Mouse (Mus musculus): ENCODE data around the gene Hebp2. TPM values are rescaled to one million over a fixed set of nuclear protein-coding genes. Genes with fewer than 3 reads are reported as not detected.

The Hebp2 gene
- not detected for polyA plus RNA-seq (2017; shearing (Covaris generic))

DNA sequence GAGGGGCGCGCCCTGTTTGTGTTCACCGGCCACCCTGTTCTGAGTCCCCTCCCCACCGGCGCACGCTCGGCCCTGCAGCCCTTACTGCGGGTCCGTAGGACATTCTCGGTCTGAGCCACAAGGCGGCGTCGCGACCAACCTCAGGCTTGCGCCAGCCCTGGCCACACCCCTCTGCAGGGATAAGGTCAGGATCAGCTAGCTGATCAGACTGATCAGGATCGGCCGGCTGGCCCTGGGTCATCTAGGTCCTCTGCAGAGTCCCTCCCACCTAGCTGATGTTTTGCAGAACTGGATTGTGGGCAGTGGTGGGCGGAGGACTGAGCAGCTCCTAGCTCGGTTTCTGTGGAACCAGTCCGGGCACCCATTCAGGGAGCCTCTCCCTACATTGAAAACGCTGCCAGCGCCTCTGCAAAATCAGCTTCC, at the start of gene Hebp2:
TSS of gene Hebp2 (minus strand) at position 264 of the 423 bp plus-strand sequence.

Other genes starting within 250 kb of the Hebp2 start
- 1.3 TPM for gene Nhsl1, start 227.1 kb downstream of the Hebp2 start, polyA plus RNA-seq (2017; shearing (Covaris generic))
- gene Arfgef3, start 197.9 kb upstream of the Hebp2 start, polyA plus RNA-seq (2017; shearing (Covaris generic)), result 0.32 TPM
- not detected for gene Gm4922, start 240.7 kb upstream of the Hebp2 start, polyA plus RNA-seq (2017; shearing (Covaris generic))

Measured in CD4-positive, CD25-positive, alpha-beta regulatory T cell (primary cell).